Mouse (Mus musculus): Measurements from ENCODE around the gene Tesmin.

The Tesmin gene

DNA sequence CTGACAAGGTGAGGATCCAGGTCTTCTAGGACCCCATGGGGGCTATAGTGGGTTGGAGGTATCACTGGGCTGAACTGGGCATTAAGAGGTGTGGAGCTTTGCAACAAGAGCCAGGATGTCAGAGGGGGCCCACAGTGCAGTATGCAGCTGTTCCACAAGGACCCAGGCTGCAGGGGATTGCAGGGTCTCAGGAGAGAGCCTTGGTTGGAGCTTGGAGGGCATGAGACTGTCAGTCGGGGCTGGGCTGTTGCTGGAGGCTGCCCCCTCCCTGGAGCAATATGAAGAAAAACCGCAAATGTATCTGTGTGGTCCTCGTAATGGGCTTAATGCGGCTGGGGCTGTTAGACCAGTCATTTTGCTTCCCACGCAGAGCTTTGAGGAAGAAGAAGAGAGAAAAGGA, 52.0 kb downstream of the Tesmin start:
- no peak for DNase-seq (ENCODE audit: extremely low spot score, low read depth, low spot score)

DNA sequence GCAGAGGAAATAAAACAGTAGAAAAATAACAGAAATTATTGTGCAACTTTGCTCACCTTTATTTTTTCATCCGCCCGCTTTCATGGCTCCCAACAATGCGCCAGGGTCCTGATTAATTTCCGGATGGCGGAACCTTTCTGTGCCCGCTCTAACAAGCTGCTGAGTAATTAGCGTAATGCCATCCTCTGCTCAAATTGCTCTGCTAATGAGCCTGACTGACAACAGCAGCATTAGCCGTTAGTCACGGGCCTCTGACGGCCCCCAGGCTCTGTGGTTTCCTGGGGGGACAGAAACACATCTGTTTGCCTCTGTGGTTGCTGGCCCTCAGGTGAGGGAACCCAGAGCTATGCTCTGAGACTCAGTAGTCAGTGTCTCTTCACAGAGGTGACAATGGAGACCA, 52.4 kb downstream of the Tesmin start:
- no peak for DNase-seq (ENCODE audit: extremely low spot score, low read depth, low spot score)

DNA sequence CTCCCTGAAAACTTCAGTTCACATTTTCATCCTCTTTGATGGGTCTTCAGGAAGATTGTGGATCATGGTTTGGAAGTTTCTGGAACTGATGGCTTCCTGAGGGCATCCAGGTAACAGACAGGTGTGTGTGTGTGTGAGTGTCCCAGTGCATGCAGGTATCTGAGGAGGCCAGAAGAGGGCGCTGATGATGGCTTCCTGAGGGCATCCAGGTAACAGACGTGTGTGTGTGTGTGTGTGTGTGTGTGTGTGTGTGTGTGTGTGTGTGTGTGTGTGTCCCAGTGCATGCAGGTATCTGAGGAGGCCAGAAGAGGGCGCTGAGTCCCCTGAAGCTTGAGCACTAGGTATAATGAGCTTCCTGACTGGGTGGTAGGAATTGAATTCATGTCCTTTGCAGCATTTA, 58.7 kb downstream of the Tesmin start:
- DNase-seq (ENCODE audit: extremely low spot score, low read depth, low spot score): no peak

DNA sequence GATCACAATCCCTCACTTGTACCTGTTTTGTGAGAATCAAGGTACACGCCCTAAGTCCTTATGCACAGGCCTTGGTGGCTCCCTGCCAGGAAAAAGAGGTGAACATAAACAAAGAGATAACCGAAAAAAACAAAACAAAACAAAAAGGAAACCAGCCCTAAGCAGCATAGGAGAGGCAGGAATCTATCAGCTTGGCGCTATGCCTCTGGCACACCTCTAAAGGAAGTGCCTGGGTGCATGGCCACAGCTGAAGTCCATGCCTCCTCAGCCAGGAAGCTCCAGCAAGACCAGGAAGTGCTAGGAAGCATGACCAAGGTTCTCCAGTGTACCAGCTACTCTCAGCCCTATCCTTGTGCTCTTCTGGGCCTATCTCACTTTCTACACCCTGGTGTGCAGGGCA, 60.6 kb downstream of the Tesmin start:
- DNase-seq (ENCODE audit: extremely low spot score, low read depth, low spot score): no peak

DNA sequence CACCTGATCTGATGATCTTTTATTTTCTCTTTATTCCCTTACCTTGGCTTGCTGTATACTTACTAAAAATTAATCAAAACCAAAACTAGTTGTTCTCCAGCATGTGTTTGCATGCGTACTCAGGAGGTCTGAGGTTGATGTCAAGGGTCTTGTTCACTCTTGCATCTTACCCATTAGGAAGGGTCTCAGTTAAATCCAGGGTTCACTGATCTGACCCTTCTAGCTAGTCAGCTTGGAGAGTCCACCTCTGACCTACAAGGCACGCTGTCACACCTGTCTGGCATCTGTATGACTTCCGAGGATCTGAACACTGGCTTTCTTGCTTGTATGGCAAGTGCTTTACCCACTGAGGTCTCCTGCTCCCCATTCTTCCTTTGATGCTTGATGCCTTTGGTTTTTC, 62.1 kb downstream of the Tesmin start:
- no peak for DNase-seq (ENCODE audit: extremely low spot score, low read depth, low spot score)

DNA sequence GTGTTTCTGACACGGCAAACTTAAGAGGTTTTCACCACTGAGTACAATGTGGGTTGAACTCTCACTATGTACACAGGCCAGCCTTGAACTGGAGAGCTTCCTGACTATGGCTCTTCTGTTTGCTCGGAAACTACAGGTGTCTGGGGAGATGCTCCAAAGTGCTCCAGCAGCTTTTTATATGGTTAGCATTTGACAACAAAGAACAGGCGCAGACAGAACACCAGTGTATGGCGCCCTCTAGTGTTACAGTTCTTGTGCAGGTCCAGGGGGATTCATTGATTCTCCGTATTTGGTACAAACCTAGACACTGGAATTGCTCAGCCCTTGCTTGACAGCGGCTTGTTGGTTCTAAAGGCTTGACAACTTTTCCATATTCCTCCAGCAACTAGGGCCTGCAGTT, 62.5 kb downstream of the Tesmin start:
- peak; percentile 49 for DNase-seq (ENCODE audit: extremely low spot score, low read depth, low spot score)

DNA sequence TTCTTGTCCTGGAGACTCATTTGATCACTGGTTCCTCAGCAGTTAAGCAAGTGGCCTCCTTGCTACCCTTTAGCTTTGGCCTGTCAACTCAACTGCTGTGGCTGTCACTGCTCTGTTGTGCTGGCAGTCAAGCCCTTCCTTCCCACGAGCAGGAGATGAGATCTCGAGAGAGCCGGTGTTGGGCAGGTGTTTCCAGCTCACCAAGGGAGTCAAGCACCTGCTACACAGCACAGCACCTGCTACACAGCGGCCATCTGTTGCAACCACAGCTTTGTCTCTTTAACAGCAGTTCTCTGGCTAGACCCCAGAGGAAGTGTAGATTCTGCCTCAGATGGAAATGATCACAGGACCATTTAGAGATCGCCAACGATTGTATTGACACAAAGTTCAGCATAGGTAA, 63.0 kb downstream of the Tesmin start:
- peak; percentile 16 for DNase-seq (ENCODE audit: extremely low spot score, low read depth, low spot score)

All from hindlimb bud, embryonic 11.5 days (tissue).